Mouse (Mus musculus): ENCODE measurements at regions not wholly inside any gene's neighbourhood (a gene's known extent, or its start where the extent isn't known, plus 50 kb on each side); places are given as distances from the start of the nearest gene placed in this dataset.

GRCm38 (mm10) chr9:13990960-13991359 is 163.4 kb downstream of the Fam76b start:
- WGBS: 80% methylated on average over 7 of the region's 7 CpGs
- no peak for ATAC-seq (ENCODE audit: insufficient number of reproducible peaks, low FRiP score, low TSS enrichment, low read depth)
- H3K27me3 ChIP-seq (ENCODE audit: control insufficient read depth, insufficient read depth, low read length): no peaks in the 10 kb centered on the region

GRCm38 (mm10) chr9:13992728-13993127 is 165.2 kb downstream of the Fam76b start:
- Histone ChIP-seq H3K4me3 (ENCODE audit: low read depth, low read length) (no peak overlapping the region), H3K36me3 (ENCODE audit: control insufficient read depth, insufficient read depth, low read length) (no peaks in the 10 kb centered on the region), H3K27me3 (ENCODE audit: control insufficient read depth, insufficient read depth, low read length) (no peaks in the 10 kb centered on the region), H3K4me2 (ENCODE audit: low read depth, severe bottlenecking) (no peak overlapping the region), H3K9me3 (ENCODE audit: control insufficient read depth, low read length) (no peaks in the 10 kb centered on the region), H3K4me1 (ENCODE audit: control insufficient read depth, insufficient read depth, low read length) (no peaks in the 10 kb centered on the region), H3K9ac (ENCODE audit: low read length) (no peak overlapping the region), H3K27ac (replicated peaks; ENCODE audit: low read depth, low read length) (no peak overlapping the region)
- DNase-seq (ENCODE audit: low spot score) (no peak), ATAC-seq (ENCODE audit: insufficient number of reproducible peaks, low FRiP score, low TSS enrichment, low read depth) (no peak)
- WGBS: 84% methylated on average over 6 of the region's 6 CpGs

More at GRCm38 (mm10) chr9:13990960-13991359, 163.4 kb downstream of the Fam76b start:
- Histone ChIP-seq H3K9ac (ENCODE audit: low read length) (no peak overlapping the region), H3K4me3 (ENCODE audit: low read depth, low read length) (no peak overlapping the region), H3K4me2 (ENCODE audit: low read depth, severe bottlenecking) (no peak overlapping the region), H3K27ac (replicated peaks; ENCODE audit: low read depth, low read length) (no peak overlapping the region), H3K9me3 (ENCODE audit: control insufficient read depth, low read length) (no peaks in the 10 kb centered on the region), H3K4me1 (ENCODE audit: control insufficient read depth, insufficient read depth, low read length) (no peaks in the 10 kb centered on the region), H3K36me3 (ENCODE audit: control insufficient read depth, insufficient read depth, low read length) (no peaks in the 10 kb centered on the region)
- no peak for DNase-seq (ENCODE audit: low spot score)

GRCm38 (mm10) chr9:13999358-13999757 is 171.8 kb downstream of the Fam76b start:
- Histone ChIP-seq H3K27ac (replicated peaks; ENCODE audit: low read depth, low read length) (no peak overlapping the region), H3K9ac (ENCODE audit: low read length) (no peak overlapping the region), H3K27me3 (ENCODE audit: control insufficient read depth, insufficient read depth, low read length) (no peaks in the 10 kb centered on the region), H3K36me3 (ENCODE audit: control insufficient read depth, insufficient read depth, low read length) (no peaks in the 10 kb centered on the region), H3K4me2 (ENCODE audit: low read depth, severe bottlenecking) (no peak overlapping the region), H3K4me3 (ENCODE audit: low read depth, low read length) (no peak overlapping the region), H3K9me3 (ENCODE audit: control insufficient read depth, low read length) (no peaks in the 10 kb centered on the region), H3K4me1 (ENCODE audit: control insufficient read depth, insufficient read depth, low read length) (no peaks in the 10 kb centered on the region)
- ATAC-seq (ENCODE audit: insufficient number of reproducible peaks, low FRiP score, low TSS enrichment, low read depth) (no peak), DNase-seq (ENCODE audit: low spot score) (no peak)
- 79% methylated on average over 4 of the region's 4 CpGs for WGBS

GRCm38 (mm10) chr9:14001517-14001916 is 174.0 kb downstream of the Fam76b start:
- Histone ChIP-seq H3K9ac (ENCODE audit: low read length) (no peak overlapping the region), H3K4me2 (ENCODE audit: low read depth, severe bottlenecking) (no peak overlapping the region), H3K27ac (replicated peaks; ENCODE audit: low read depth, low read length) (no peak overlapping the region), H3K9me3 (ENCODE audit: control insufficient read depth, low read length) (no peaks in the 10 kb centered on the region), H3K27me3 (ENCODE audit: control insufficient read depth, insufficient read depth, low read length) (no peaks in the 10 kb centered on the region), H3K4me3 (ENCODE audit: low read depth, low read length) (no peak overlapping the region), H3K4me1 (ENCODE audit: control insufficient read depth, insufficient read depth, low read length) (no peaks in the 10 kb centered on the region), H3K36me3 (ENCODE audit: control insufficient read depth, insufficient read depth, low read length) (no peaks in the 10 kb centered on the region)
- DNase-seq (ENCODE audit: low spot score): peak; percentile 65
- no peak for ATAC-seq (ENCODE audit: insufficient number of reproducible peaks, low FRiP score, low TSS enrichment, low read depth)
- 77% methylated on average over 7 of the region's 7 CpGs for WGBS

GRCm38 (mm10) chr9:14002236-14002635 is 174.7 kb downstream of the Fam76b start:
- no peaks in the 10 kb centered on the region for H3K27me3 ChIP-seq (ENCODE audit: control insufficient read depth, insufficient read depth, low read length)
- H3K9ac ChIP-seq (ENCODE audit: low read length): no peak overlapping the region
- H3K27ac ChIP-seq (replicated peaks; ENCODE audit: low read depth, low read length): no peak overlapping the region
- H3K4me2 ChIP-seq (ENCODE audit: low read depth, severe bottlenecking): no peak overlapping the region
- H3K4me1 ChIP-seq (ENCODE audit: control insufficient read depth, insufficient read depth, low read length): no peaks in the 10 kb centered on the region
- H3K36me3 ChIP-seq (ENCODE audit: control insufficient read depth, insufficient read depth, low read length): no peaks in the 10 kb centered on the region
- no peak overlapping the region for H3K4me3 ChIP-seq (ENCODE audit: low read depth, low read length)
- 54% methylated on average over 2 of the region's 2 CpGs for WGBS
- no peaks in the 10 kb centered on the region for H3K9me3 ChIP-seq (ENCODE audit: control insufficient read depth, low read length)
- DNase-seq (ENCODE audit: low spot score) (no peak), ATAC-seq (ENCODE audit: insufficient number of reproducible peaks, low FRiP score, low TSS enrichment, low read depth) (no peak)

- H3K27me3 ChIP-seq (ENCODE audit: control insufficient read depth, insufficient read depth, low read length): no peaks in the 10 kb centered on the region
- no peak for ATAC-seq (ENCODE audit: insufficient number of reproducible peaks, low FRiP score, low TSS enrichment, low read depth)
- no peak overlapping the region for H3K27ac ChIP-seq (replicated peaks; ENCODE audit: low read depth, low read length)
- 84% methylated on average over 3 of the region's 3 CpGs for WGBS
- H3K9ac ChIP-seq (ENCODE audit: low read length): no peak overlapping the region
- H3K4me1 ChIP-seq (ENCODE audit: control insufficient read depth, insufficient read depth, low read length): no peaks in the 10 kb centered on the region
- H3K4me2 ChIP-seq (ENCODE audit: low read depth, severe bottlenecking): no peak overlapping the region
- no peak for DNase-seq (ENCODE audit: low spot score)
- no peak overlapping the region for H3K4me3 ChIP-seq (ENCODE audit: low read depth, low read length)
- no peaks in the 10 kb centered on the region for H3K9me3 ChIP-seq (ENCODE audit: control insufficient read depth, low read length)
- no peaks in the 10 kb centered on the region for H3K36me3 ChIP-seq (ENCODE audit: control insufficient read depth, insufficient read depth, low read length)
Measured at GRCm38 (mm10) chr9:14003163-14003562, 175.6 kb downstream of the Fam76b start.

- Histone ChIP-seq H3K4me1 (ENCODE audit: control insufficient read depth, insufficient read depth, low read length) (peaks cover 7% of the 10 kb centered on the region), H3K4me2 (ENCODE audit: low read depth, severe bottlenecking) (no peak overlapping the region), H3K27me3 (ENCODE audit: control insufficient read depth, insufficient read depth, low read length) (no peaks in the 10 kb centered on the region), H3K4me3 (ENCODE audit: low read depth, low read length) (no peak overlapping the region), H3K9ac (ENCODE audit: low read length) (no peak overlapping the region), H3K27ac (replicated peaks; ENCODE audit: low read depth, low read length) (no peak overlapping the region), H3K36me3 (ENCODE audit: control insufficient read depth, insufficient read depth, low read length) (no peaks in the 10 kb centered on the region), H3K9me3 (ENCODE audit: control insufficient read depth, low read length) (no peaks in the 10 kb centered on the region)
- WGBS: 88% methylated on average over 3 of the region's 3 CpGs
- DNase-seq (ENCODE audit: low spot score) (no peak), ATAC-seq (ENCODE audit: insufficient number of reproducible peaks, low FRiP score, low TSS enrichment, low read depth) (no peak)
Measured at GRCm38 (mm10) chr9:14006233-14006984, 178.9 kb downstream of the Fam76b start.

GRCm38 (mm10) chr9:14009451-14009850 is 181.9 kb downstream of the Fam76b start:
- Histone ChIP-seq H3K9me3 (ENCODE audit: control insufficient read depth, low read length) (no peaks in the 10 kb centered on the region), H3K27me3 (ENCODE audit: control insufficient read depth, insufficient read depth, low read length) (no peaks in the 10 kb centered on the region), H3K4me2 (ENCODE audit: low read depth, severe bottlenecking) (no peak overlapping the region), H3K27ac (replicated peaks; ENCODE audit: low read depth, low read length) (peak overlapping the region; percentile 44; the same call in 1 of the 2 replicates), H3K36me3 (ENCODE audit: control insufficient read depth, insufficient read depth, low read length) (no peaks in the 10 kb centered on the region), H3K4me3 (ENCODE audit: low read depth, low read length) (no peak overlapping the region), H3K4me1 (ENCODE audit: control insufficient read depth, insufficient read depth, low read length) (peaks cover 7% of the 10 kb centered on the region), H3K9ac (ENCODE audit: low read length) (no peak overlapping the region)
- DNase-seq (ENCODE audit: low spot score) (no peak), ATAC-seq (ENCODE audit: insufficient number of reproducible peaks, low FRiP score, low TSS enrichment, low read depth) (peak; percentile 61; the same call in 1 of the 2 replicates)
- 34% methylated on average over 5 of the region's 5 CpGs for WGBS

All from limb, embryonic 11.5 days (tissue).